ENCODE assay signal across 31 mouse cellular contexts in genomic region chr17:70916089-70916750, GRCm38 (mm10).
A peak's percentile ranks its signal among the peaks of the same experiment; 100 is the strongest.
DNase-seq lines count a peak whose midpoint lies in the region; ATAC-seq and TF ChIP-seq lines count a peak whose summit lies in the region.
"Had no signal": no experiment of that assay in that cellular context is flagged by ENCODE, and none has a peak within 500 bp of the region (broad histone marks: within the 10 kb centered on the region; RNA-seq: fewer than 3 reads in every experiment).

No protein-coding gene starts in this region.

- DNase-seq in heart, adult 18-20 months, result no peak
- DNase-seq in ZHBTc4 (ENCODE audit: low read depth, low spot score), result peak; percentile 71
- no peak for DNase-seq in cerebellum, adult 2 months
- no peak for DNase-seq in layer of hippocampus, adult 9-11 months
- DNase-seq: adrenal gland, postnatal 10 days; cerebellum, adult 9-11 months; gastrocnemius, postnatal 10 days; heart, postnatal 10 days; kidney, adult 11 months; kidney, postnatal 36 days; liver, embryonic 13.5 days; lung, adult 18-20 months; lung, postnatal 4 days; right cerebral cortex, postnatal 25 days had no signal

- no peak overlapping the region for H3K27ac ChIP-seq in heart, embryonic 16.5 days (ENCODE audit: low read length)
- no peak overlapping the region for H3K27ac ChIP-seq in midbrain, embryonic 13.5 days
- no peak overlapping the region for H3K27ac ChIP-seq in cerebellum, adult 2 months (ENCODE audit: insufficient read depth, low read length)
- H3K27ac ChIP-seq: hindbrain, embryonic 10.5 days; hindbrain, embryonic 15.5 days; layer of hippocampus, adult 2 months; limb, embryonic 10.5 days; limb, embryonic 15.5 days; liver, embryonic 13.5 days; midbrain, embryonic 10.5 days; stomach, embryonic 15.5 days had no signal

- no peak overlapping the region for H3K9ac ChIP-seq in heart, embryonic 16.5 days (ENCODE audit: low read length)
- H3K9ac ChIP-seq in midbrain, embryonic 13.5 days (replicated peaks), result no peak overlapping the region
- H3K9ac ChIP-seq: heart, embryonic 12.5 days; hindbrain, embryonic 15.5 days; limb, embryonic 15.5 days; liver, embryonic 13.5 days; stomach, embryonic 15.5 days had no signal

- H3K4me2 ChIP-seq in heart, embryonic 16.5 days (ENCODE audit: low read depth, low read length), result no peak overlapping the region
- H3K4me2 ChIP-seq in midbrain, embryonic 13.5 days (replicated peaks), result no peak overlapping the region
- H3K4me2 ChIP-seq: heart, embryonic 12.5 days; limb, embryonic 15.5 days; liver, embryonic 13.5 days; stomach, embryonic 15.5 days had no signal

- no peak for TF ChIP-seq POLR2A in cerebellum, adult 2 months (IDR thresholded peaks at IDR 0.05; ENCODE audit: borderline replicate concordance, insufficient read depth, low read length)

- H3K27me3 ChIP-seq in heart, embryonic 16.5 days (ENCODE audit: control insufficient read depth, insufficient read depth, low read length), result no peaks in the 10 kb centered on the region
- no peaks in the 10 kb centered on the region for H3K27me3 ChIP-seq in E14TG2a.4 (ENCODE audit: insufficient read depth, low read length)
- H3K27me3 ChIP-seq in megakaryocyte, embryonic 14.5 days (replicated peaks), result peaks cover 4% of the 10 kb centered on the region
- H3K27me3 ChIP-seq in midbrain, embryonic 13.5 days, result no peaks in the 10 kb centered on the region
- no peaks in the 10 kb centered on the region for H3K27me3 ChIP-seq in cerebellum, adult 2 months (ENCODE audit: control insufficient read depth, insufficient read depth, low read length)
- H3K27me3 ChIP-seq: heart, embryonic 12.5 days; hindbrain, embryonic 15.5 days; limb, embryonic 15.5 days; liver, embryonic 13.5 days; stomach, embryonic 15.5 days had no signal

- H3K4me3 ChIP-seq in heart, embryonic 16.5 days (ENCODE audit: low read length), result no peak overlapping the region
- H3K4me3 ChIP-seq in E14TG2a.4 (replicated peaks; ENCODE audit: low read length), result peak overlapping the region; percentile 73
- peak overlapping the region; percentile 53 for H3K4me3 ChIP-seq in megakaryocyte, embryonic 14.5 days (replicated peaks)
- no peak overlapping the region for H3K4me3 ChIP-seq in midbrain, embryonic 13.5 days (replicated peaks)
- H3K4me3 ChIP-seq in cerebellum, adult 2 months (replicated peaks; ENCODE audit: insufficient read depth, low read depth, low read length), result no peak overlapping the region
- H3K4me3 ChIP-seq: erythroblast, embryonic 14.5 days; heart, embryonic 12.5 days; hindbrain, embryonic 10.5 days; hindbrain, embryonic 15.5 days; layer of hippocampus, adult 2 months; limb, embryonic 10.5 days; limb, embryonic 15.5 days; liver, embryonic 13.5 days; midbrain, embryonic 10.5 days; stomach, embryonic 15.5 days had no signal

- H3K9me3 ChIP-seq in heart, embryonic 16.5 days (replicated peaks; ENCODE audit: control insufficient read depth, low read length), result no peaks in the 10 kb centered on the region
- H3K9me3 ChIP-seq in E14TG2a.4 (ENCODE audit: low read length), result no peaks in the 10 kb centered on the region
- no peaks in the 10 kb centered on the region for H3K9me3 ChIP-seq in megakaryocyte, embryonic 14.5 days
- H3K9me3 ChIP-seq in midbrain, embryonic 13.5 days, result no peaks in the 10 kb centered on the region
- H3K9me3 ChIP-seq: heart, embryonic 12.5 days; hindbrain, embryonic 10.5 days; hindbrain, embryonic 15.5 days; limb, embryonic 10.5 days; limb, embryonic 15.5 days; liver, embryonic 13.5 days; midbrain, embryonic 10.5 days; stomach, embryonic 15.5 days had no signal

- no peak for TF ChIP-seq CTCF in E14TG2a.4 (conservative IDR thresholded peaks at IDR 0.05; ENCODE audit: low read length)
- no peak for TF ChIP-seq CTCF in cerebellum, adult 2 months (IDR thresholded peaks at IDR 0.05; ENCODE audit: borderline replicate concordance, insufficient read depth, low read depth, low read length)

- H3K4me1 ChIP-seq in heart, embryonic 16.5 days (ENCODE audit: control insufficient read depth, insufficient read depth, low read length), result no peaks in the 10 kb centered on the region
- peaks cover 79% of the 10 kb centered on the region for H3K4me1 ChIP-seq in E14TG2a.4 (replicated peaks; ENCODE audit: low read depth, low read length)
- H3K4me1 ChIP-seq in megakaryocyte, embryonic 14.5 days, result peaks cover 22% of the 10 kb centered on the region
- peaks cover 14% of the 10 kb centered on the region for H3K4me1 ChIP-seq in midbrain, embryonic 13.5 days (replicated peaks)
- H3K4me1 ChIP-seq in cerebellum, adult 2 months (ENCODE audit: control insufficient read depth, insufficient read depth, low read length), result no peaks in the 10 kb centered on the region
- H3K4me1 ChIP-seq: limb, embryonic 10.5 days; liver, embryonic 13.5 days; stomach, embryonic 15.5 days had no signal

- 0 out of 2 replicates have a peak, but pooled peaks have one; percentile 58 for ATAC-seq in heart, embryonic 16.5 days (replicated peaks; ENCODE audit: extremely low read depth, insufficient read depth, low FRiP score)
- no peak for ATAC-seq in midbrain, embryonic 13.5 days
- ATAC-seq: forebrain, embryonic 16.5 days; inflammation-experienced regulatory T-cells, adult 6 months; lung, postnatal 0 days; midbrain, embryonic 16.5 days had no signal

- 59% methylated on average over 12 of the region's 12 CpGs for WGBS in heart, embryonic 16.5 days
- 33% methylated on average over 12 of the region's 12 CpGs for WGBS in midbrain, embryonic 13.5 days
- WGBS in cerebellum, adult 2 months, result 69% methylated on average over 12 of the region's 12 CpGs

- H3K36me3 ChIP-seq in heart, embryonic 16.5 days (ENCODE audit: control insufficient read depth, insufficient read depth), result no peaks in the 10 kb centered on the region
- peaks cover 13% of the 10 kb centered on the region for H3K36me3 ChIP-seq in E14TG2a.4 (ENCODE audit: insufficient read depth, low read length)
- peaks cover 4% of the 10 kb centered on the region for H3K36me3 ChIP-seq in megakaryocyte, embryonic 14.5 days (replicated peaks; ENCODE audit: low read length)
- H3K36me3 ChIP-seq in midbrain, embryonic 13.5 days, result no peaks in the 10 kb centered on the region
- H3K36me3 ChIP-seq: heart, embryonic 12.5 days; hindbrain, embryonic 10.5 days; hindbrain, embryonic 15.5 days; limb, embryonic 10.5 days; limb, embryonic 15.5 days; liver, embryonic 13.5 days; midbrain, embryonic 10.5 days; stomach, embryonic 15.5 days had no signal

Comparison
In these comparisons a context has a peak if more than half of its experiments do, and no peak if none do; other contexts are left out.
1. H3K4me3 ChIP-seq: peak in E14TG2a.4 (single experiment) and megakaryocyte, embryonic 14.5 days (single experiment); none in heart, embryonic 16.5 days (single experiment), midbrain, embryonic 13.5 days (single experiment) and cerebellum, adult 2 months (single experiment).